Mouse (Mus musculus): ENCODE measurements at regions not wholly inside any gene's neighbourhood (a gene's known extent, or its start where the extent isn't known, plus 50 kb on each side); places are given as distances from the start of the nearest gene placed in this dataset.

DNA sequence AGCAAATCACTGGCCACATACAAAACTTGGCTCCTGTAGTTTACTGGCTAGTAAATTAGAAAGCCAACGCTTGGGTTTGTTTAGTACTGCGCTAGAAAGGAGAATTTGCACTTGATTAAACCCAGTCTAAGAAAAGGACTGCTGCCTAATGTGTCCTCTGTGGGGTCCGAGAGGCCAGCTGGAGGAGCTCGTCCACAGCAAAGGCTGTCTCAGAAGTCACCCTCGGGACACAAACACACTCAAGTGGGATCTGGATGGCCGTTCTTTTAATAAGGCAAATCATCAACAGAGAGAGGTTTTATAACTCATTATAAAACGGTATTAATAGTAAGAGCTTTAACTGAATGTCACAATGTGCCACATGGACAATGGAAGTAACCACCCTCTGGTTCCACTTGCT is 249.0 kb downstream of the Hlx start:
- intact Hi-C loops (cut with DNase I), result no loop called here
- DNase-seq, result no peak

DNA sequence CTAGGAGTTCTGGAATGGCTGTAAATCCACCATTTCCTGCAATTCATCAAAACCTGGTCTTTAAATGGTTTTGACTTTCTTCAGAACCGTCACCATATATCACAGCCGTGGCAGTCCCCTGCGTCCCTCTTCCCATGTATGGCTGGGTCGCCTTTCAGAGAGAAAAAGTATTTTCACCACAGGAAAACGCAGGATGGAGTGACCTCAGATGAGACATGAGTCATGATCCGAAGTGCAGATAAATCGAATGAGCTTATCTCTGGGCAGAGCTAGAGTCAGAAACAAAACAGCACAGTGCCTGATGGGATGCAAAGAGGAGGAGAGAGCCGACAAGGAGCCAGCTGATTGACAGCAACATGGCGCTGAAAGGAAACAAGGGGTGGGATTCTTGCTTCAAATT is 250.4 kb downstream of the Hlx start:
- no peak for DNase-seq
- intact Hi-C loops (cut with DNase I), result no loop called here

DNA sequence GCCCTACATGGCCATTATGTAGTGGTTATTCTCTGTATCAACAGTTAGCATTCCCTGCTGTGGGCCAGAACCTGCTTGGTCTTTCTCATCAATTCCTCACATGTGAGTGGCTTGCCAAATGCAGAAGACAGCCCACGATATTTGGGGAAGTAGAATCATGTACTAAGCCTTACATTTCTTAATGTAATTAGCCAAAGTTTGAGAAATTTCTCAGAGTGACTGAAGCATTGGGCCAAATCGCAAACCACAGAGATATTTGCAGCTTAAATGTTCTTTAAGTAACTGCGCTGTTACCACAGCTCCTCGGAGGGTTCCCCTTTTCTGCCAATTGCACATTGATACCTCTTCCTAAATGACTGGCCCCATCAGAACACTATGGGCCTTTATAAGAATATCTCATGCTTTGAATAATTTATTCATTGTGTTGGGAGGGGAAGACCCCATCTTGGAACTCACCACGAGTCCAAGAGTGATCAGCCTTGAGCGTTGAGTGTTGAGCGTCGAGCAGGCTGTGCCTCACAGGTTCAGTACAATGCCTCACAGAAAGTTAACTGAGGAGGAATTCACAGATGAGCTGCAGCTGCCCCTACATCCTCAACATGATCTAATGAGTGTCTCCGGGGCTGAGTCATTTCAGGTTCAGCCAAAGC is 251.7 kb downstream of the Hlx start:
- DNase-seq, result no peak
- intact Hi-C loops (cut with DNase I), result no loop called here

DNA sequence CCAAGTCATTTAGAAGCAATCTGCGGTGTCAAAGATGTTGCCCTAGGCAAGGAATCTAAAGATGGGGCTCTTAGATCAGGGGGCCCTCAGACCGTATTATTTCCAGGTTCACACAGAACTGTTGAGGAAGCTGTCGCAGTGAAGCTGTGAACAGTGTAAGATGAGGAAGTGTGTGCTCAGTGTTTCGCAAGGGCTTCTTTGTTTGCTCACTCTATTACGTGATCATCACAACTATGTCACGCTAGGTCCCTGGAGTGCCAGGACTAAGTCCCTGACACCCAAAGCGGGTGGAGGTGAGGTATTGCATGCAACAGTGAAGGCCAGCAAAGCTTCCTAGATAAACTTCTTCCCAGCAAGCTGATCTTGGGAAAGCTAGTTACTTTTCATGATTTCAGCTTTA is 254.4 kb downstream of the Hlx start:
- intact Hi-C loops (cut with DNase I), result no loop called here

DNA sequence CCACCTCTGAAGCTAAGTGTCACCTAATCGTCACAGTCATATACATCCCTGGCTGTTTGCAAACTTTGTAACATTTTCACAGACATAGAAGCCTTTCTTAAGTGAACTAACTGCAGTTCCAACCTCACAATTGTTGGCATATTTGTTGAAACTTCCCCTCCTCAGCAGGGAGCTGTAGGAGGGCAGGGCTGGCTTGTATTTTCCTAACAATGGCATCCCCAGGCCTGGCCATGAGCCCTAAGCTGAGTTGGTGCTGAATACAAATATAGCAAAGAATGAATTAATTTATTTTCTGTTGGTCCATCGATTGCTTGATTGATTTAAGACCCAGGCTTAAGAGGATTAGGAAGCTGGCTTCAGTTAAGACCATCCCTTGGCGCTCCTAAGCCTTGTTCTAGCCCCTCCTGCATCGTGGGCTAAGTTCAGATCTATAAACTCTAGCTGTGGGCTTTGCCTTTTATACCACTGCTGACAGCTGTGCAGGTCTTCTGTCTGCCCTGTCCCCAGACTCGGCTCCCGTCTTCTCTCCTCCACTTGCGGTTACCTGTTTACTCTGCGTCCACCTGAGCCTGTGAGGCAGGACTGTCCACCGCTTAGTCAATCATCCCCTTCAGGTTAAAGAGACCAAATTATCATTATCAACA is 269.8 kb downstream of the Hlx start:
- no peak for DNase-seq
- intact Hi-C loops (cut with DNase I), result no loop called here

More for the DNA sequence above, 254.4 kb downstream of the Hlx start:
- no peak for DNase-seq

DNA sequence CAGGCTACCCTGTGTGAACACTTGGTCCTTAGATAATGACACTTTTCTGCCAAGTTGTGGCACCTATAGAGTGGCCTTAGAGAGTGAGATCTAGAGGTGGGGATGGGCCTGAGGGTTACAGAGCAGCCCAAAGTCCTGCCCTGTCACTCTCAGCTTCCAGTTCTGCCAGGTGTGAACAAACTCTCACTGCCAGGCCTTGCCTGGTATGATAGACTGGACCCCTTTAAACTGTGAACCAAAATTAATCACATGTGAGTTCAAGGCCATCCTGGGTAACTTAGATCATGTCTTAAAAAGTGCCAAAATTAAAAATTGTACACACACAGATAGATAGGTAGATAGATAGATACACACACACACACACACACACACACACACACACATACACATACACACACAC is 271.0 kb downstream of the Hlx start:
- intact Hi-C loops (cut with DNase I), result no loop called here
- DNase-seq, result no peak

DNA sequence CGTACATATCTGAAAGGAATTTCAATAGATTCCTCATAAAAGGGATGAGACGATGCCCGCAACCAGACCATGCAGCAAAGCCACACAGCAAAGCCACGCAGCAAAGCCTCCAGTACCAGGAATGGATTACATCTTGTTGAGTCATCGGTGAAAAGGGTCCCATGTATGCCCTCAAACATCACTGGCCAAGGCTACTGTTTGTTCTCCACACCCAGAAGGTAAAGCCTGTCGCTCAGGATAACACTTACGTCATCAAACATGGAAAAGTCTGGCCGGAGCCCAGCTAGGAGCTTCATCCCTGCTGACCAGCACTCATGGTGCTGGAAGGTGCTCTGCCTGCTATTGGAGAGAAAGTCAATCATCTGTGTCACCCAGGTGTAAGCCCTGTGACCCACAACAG is 275.7 kb downstream of the Hlx start:
- intact Hi-C loops (cut with DNase I), result no loop called here
- DNase-seq, result no peak

DNA sequence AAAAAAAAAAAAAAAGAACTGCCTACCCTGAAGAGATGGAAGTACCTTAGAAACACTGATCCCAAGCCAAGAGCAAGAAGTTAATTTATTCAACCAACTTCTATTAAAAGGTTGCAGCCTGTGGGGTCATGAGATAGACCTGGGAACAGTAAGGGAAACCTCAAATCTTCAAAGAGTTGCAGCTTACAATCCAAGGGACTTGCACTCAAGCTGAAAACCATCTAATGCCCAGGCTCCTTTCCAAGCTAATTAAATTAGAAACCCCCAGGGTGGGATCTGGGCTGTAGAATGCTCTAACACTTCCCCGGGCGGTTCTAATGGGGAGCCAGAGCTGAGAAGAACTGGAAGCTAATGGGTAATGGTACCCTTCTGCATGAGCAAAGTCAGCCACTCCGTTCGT is 278.0 kb downstream of the Hlx start:
- DNase-seq, result no peak
- intact Hi-C loops (cut with DNase I), result no loop called here

DNA sequence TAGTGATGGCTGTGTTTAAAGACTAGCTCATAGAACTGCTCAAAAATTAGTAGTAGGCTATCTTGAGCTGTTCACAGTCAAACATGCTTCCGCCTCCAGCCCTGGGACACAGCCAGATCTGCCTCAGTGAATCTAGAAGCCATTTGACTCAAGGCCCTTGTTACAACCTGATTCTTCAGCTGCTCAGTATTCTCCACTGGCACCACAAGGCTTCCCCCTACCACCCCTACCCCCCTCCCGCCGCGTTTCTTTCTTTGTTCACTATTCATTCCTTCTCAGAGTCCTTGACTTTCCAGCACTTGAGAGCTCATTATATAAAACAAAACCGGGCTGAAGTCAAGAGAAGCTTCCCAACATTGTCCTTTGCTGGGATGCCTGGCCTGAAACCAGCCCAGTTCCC is 278.7 kb downstream of the Hlx start:
- intact Hi-C loops (cut with DNase I), result no loop called here
- DNase-seq, result no peak

DNA sequence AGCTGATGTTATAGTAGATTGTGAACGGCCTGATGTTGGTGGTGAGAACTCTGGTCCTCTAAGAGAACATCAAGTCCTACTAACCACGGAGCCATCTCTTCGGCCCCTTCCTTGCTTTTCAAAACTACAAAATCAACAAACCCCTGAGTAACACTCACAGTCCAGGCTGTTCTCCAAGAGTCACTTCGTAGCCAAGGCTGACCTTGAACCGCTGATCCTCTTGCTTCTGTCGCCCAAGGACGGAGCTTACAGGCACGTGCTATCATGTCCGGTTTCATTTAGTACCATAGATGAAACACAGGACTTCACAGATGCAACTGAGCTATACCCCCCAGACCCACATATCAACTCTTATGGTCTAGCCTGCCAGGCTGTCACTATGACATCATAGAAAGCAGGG is 279.4 kb downstream of the Hlx start:
- intact Hi-C loops (cut with DNase I), result no loop called here
- DNase-seq, result no peak

DNA sequence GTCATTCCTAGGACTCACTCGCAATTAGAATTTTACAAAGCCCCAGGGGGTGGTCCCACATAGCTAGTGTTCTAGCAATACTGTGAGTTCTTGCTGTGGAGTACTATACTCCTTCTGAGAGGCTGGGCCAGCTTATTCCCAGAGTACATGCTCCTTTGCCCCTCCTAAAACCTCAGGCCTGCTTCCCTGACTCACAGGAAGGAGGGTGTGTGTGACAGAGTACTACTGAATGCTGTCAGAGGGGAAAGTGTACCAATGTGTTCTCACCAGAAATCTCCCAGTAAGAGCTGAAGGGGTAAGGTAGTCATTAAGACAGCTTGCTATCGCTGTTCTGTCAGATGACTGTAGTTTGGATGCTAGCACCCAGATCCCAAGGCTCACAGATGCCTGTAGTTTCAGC is 280.7 kb downstream of the Hlx start:
- no peak for DNase-seq
- intact Hi-C loops (cut with DNase I), result loop anchor here (2.0 kb wide), 1 partner anchor 287 kb away; no protein-coding TSS in a partner anchor

DNA sequence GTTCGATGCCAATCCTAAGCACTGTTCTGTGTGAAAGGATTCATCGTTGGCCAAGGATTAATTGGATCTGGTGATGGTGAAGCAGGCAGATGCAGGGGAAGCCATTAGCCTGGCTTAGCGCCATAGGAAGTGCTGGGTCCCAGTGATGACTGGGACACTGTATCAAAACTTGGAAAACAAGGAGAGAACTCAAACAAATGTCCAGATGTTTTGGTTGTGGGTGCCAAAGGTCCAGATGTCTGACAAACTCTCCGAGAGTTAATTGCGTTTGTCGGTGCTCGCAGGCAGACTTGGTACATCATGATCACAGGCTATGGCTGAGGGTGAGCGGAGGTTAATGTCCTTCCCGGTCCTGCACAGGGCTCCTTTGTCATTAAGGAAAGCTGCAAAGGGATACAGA is 283.4 kb downstream of the Hlx start:
- intact Hi-C loops (cut with DNase I), result no loop called here
- peak; percentile 55 to 66 for DNase-seq

DNA sequence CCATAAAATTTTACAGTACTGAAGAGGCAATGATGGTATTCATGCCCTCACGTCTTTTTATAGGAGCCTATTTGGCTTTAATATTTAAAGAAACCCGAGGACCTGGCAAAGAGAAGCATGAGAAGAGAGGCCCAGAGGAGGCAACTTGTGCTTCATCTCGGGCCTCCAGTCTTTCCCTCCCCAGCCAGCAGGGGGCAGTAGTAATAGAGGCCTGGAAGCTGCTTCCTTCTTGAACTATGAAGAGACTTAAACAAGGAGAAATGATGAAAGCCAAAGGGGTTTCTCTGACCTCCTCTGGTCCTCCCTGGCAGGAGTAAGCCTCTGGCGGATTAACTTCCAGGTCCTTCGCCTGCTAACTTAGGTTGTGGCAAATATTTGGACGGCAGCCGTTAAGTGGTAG is 284.5 kb downstream of the Hlx start:
- intact Hi-C loops (cut with DNase I), result loop anchor here (2.0 kb wide), 1 partner anchor 283 kb away; no protein-coding TSS in a partner anchor
- peak; percentile 86 to 90 for DNase-seq

DNA sequence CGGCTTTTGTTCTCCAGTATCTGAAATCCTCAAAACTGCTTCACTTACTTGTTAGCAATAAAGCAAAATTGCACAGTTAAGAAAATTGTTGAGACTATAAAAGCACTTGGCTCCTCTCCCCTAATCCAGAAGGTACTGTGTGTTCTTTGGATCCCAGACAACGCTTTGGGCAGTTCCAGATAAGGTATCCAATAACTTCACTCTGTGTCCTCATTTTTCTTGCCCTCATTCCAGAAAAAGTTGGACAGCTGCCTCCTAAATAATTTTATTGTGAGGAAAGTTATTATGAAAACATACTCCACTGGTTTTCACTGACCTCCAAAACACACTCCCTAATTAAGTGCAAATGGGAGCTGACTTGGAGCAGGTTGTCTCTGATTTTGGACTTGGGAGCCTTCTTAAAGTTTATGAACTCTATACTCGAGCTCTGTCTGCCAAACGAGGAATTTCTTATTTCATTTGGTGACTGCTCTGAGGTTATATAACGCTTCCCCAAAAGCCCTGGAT is 285.2 kb downstream of the Hlx start:
- intact Hi-C loops (cut with DNase I), result loop anchor here (2.0 kb wide), 1 partner anchor 284 kb away; no protein-coding TSS in a partner anchor
- peak in 1 of 2 experiments; percentile 44 for DNase-seq

DNA sequence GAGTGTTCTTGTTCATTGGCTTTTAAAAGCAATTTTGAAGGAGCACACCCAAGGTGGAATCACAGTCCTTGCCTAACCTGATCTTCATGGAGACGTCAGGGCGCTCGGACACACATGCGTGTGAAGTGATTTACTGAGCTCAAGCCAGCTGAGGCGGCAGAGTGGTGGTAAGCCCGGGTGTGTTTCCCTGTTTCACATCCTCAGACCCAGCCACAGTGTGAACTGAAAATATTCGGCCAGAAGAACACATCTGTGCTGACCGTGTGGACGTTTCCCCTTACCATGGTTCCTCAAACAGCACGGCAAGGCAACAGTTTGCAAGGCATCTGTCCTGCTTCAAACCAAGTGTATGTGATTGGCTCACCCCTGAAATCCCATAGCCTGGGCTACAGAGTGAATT is 288.2 kb downstream of the Hlx start:
- intact Hi-C loops (cut with DNase I), result no loop called here

DNA sequence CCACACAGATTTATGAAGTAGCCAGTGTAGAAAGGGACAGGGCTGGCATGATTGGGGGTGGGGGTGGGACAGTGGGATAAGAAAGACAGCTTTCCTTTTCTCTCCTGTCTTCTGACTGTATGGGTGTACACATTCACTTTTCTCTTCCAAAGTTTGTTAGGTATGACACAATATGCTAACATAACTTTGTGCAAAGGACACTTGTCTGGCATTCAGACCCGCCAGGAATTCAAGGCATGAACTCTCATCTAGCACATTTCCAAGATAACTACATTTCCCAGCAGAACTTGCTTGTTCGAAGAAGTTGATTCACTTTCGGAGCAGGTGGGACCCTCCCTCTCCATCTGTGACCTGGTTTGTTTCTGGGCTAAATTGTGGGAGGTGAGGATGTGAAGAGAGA is 289.7 kb downstream of the Hlx start:
- intact Hi-C loops (cut with DNase I), result no loop called here
- no peak for DNase-seq

More for the DNA sequence above, 288.2 kb downstream of the Hlx start:
- no peak for DNase-seq

DNA sequence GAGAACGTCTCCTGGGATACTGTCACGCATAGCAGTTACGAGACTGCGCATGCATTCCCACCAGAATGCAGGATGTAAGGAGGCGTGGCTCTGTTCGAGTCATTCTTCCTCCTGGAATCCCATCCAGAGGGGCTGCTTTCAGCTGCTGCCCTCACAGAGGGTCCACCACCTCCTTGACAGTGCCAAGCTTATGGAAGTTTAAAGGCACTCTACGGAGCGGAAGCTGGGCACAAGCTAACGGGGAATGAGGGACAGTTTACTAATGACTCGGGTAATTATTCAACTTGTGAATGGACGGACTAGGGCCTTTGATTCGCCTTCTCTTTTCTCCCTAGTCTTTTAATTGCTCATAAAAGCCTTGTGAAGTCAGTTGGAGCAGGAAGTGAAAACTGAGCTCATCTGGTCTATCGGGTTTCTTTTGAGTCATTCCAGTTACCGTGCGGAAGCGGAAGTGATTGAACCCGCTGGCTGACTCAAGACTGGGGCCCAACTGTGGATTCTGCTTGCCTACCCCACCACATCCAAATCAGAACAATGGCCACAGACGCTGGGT is 291.3 kb downstream of the Hlx start:
- DNase-seq, result no peak
- intact Hi-C loops (cut with DNase I), result no loop called here

DNA sequence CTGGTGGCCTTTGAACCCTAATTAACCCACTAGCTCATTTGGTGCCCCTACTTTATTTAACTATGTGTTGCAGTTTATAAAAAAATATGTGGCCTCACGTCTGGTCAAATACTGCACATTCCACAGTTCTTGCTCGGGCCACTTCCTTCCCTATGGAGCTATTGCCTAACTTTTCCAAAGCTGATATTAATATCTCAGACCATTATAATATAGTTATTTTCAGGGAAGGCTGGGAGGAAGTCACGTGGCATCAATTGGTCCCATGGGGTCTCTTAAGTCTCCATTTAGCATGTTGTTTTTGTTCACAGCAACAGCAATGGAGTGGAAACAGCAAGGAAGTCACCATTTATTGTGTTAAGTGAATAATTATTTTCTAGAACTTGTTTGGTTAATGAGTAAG is 292.9 kb downstream of the Hlx start:
- intact Hi-C loops (cut with DNase I), result no loop called here
- DNase-seq, result no peak

DNA sequence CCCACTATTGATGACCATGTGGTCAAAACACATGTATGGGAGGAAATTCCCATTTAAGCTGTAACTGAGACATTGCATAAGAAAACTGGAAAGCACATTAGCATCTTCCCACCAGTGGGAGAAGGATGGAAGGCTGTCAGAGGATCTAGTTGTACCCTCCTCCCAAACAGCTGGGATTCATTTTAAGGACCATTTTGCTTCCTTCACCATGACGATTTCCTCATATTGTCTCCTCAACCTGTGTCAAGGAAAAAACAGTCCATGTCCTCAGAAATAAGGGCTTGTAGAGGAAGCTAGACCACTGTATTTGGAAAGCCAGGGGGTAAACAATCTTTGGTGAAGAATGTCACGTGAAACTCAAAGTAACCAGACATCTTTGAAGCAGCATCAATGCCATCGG is 296.0 kb downstream of the Hlx start:
- intact Hi-C loops (cut with DNase I), result no loop called here
- DNase-seq, result no peak

DNA sequence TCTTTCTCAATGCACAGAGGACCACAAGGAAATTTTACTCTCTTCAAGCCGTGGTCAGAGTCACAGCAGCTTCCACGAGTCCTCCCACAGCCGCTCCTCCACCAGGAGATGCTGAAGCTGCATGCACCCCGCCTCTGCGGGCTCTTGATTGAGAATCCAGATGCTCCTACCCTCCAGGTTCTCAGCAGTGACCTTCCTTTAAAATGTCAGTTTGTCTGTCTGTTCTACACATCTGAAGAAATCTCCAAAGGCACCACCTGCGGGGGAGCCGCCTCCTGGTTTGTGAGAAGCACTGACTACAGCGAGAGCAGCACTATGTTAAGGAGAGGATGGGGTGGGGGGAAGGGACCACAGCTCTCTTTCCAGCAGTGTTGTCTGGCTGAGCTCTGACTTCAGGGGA is 303.8 kb downstream of the Hlx start:
- intact Hi-C loops (cut with DNase I), result no loop called here
- DNase-seq, result no peak

DNA sequence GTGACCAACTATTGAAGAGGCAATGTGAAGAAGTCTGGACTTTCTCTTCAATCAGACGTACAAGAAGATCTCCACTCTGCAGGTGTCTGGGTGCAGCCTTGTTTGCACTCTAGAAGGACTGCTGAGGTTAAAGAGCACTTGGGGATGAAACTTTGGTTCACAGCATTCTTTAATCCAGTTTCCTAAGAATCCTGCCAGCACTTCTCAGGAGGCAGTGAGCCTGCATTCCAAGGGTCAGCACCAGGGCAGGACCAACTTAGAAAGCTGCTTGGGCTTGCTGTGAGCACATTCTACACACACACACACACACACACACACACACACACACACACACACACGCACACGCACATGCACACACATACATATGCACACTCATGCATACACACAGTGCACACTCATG is 304.4 kb downstream of the Hlx start:
- DNase-seq, result no peak
- intact Hi-C loops (cut with DNase I), result no loop called here

DNA sequence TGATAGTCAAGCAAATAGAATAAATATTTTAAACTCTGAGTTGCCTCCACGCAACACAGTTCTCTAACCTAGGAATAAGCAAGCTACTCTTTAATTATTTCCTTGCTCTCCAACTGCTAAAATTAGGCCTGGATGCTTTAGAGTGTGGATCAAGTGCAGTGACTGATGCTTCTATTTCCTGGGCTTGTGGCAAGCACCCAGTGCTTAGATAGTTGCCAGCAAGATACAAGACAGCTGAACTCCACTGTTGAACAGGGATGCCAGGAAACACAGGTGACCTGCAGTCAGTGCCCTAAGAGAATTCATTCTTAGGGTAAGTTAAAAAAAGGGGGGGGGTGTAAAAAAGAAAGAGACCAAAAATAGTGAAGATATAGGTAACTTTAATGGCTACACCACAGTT is 306.7 kb downstream of the Hlx start:
- intact Hi-C loops (cut with DNase I), result no loop called here
- DNase-seq, result no peak

All from gastrocnemius, postnatal 36 days (tissue).